Mouse (Mus musculus) lung, postnatal 0 days (tissue): ENCODE results near the gene Riox2. TPM values are rescaled to one million over a fixed set of nuclear protein-coding genes. Genes with fewer than 3 reads are reported as not detected.

Experiments
- ATAC-seq: fragments of 200-750 bp; cut with Nextera tagmentation; 2 replicates; pipeline ENCODE4 v1.8.0; 2017; ENCODE audit warnings: moderate library complexity
- DNase-seq: peaks from one replicate; pipeline ENCODE4 v3.0.0-alpha.2; 2016; ENCODE audit warnings: low spot score
- H3K27ac ChIP-seq: fragments of 300-500 bp; sonication (generic); 2 replicates; pipeline ENCODE4 v1.5.1; 2014; ENCODE audit warnings: antibody characterized with exemption, mild to moderate bottlenecking, low read length, mixed read lengths
- H3K27me3 ChIP-seq: fragments of 300-500 bp; sonication (generic); replicated peaks from 2 replicates; pipeline ENCODE4 v1.6.1; 2014; ENCODE audit warnings: low read length, mixed read lengths; ENCODE audit not compliant: insufficient read depth
- H3K36me3 ChIP-seq: fragments of 300-500 bp; sonication (generic); 2 replicates; pipeline ENCODE4 v1.6.1; 2014; ENCODE audit warnings: low read length, mixed read lengths; ENCODE audit not compliant: insufficient read depth
- H3K4me1 ChIP-seq: fragments of 300-500 bp; sonication (generic); 2 replicates; pipeline ENCODE4 v1.6.1; 2014; ENCODE audit warnings: antibody characterized with exemption, low read depth, low read length, mixed read lengths; ENCODE audit not compliant: insufficient read depth
- H3K4me2 ChIP-seq: fragments of 300-500 bp; sonication (generic); replicated peaks from 2 replicates; pipeline ENCODE4 v1.6.1; 2014; ENCODE audit warnings: low read depth, mild to moderate bottlenecking, low read length, moderate library complexity, mixed read lengths
- H3K4me3 ChIP-seq: fragments of 300-500 bp; sonication (generic); 2 replicates; pipeline ENCODE4 v1.5.1; 2014; ENCODE audit warnings: low read depth, low read length
- H3K9ac ChIP-seq: fragments of 300-500 bp; sonication (generic); replicated peaks from 2 replicates; pipeline ENCODE4 v1.6.1; 2014; ENCODE audit warnings: low read depth, mild to moderate bottlenecking
- H3K9me3 ChIP-seq: fragments of 300-500 bp; sonication (generic); 2 replicates; pipeline ENCODE4 v1.6.1; 2016; ENCODE audit warnings: low read length, mixed read lengths
- CTCF ChIP-seq: IDR thresholded peaks from 2 replicates; pipeline ENCODE4 v1.5.1; 2016; ENCODE audit warnings: antibody characterized with exemption, mild to moderate bottlenecking
- EP300 ChIP-seq: IDR thresholded peaks from 2 replicates; pipeline ENCODE4 v1.6.1; 2016; ENCODE audit warnings: antibody characterized with exemption, mild to moderate bottlenecking, control low read depth
- WGBS: fragments of 180-500 bp; shearing (Covaris S2); extraction: QIAGEN DNeasy Blood & Tissue Kit; methylation state at CpG from one replicate; pipeline ENCODE4 v1.1.7; 2014; 5-methylcytosine and 5-hydroxymethylcytosine counted together
- polyA plus RNA-seq: library from polyadenylated mRNA; unstranded; fragments of >200 nt; fragmentation: Nextera tagmentation; extraction: Ambion mirVana; gene quantifications from 2 replicates; pipeline ENCODE4 v1.2.1, GENCODE M21; 2015

Gene Riox2
- polyA plus RNA-seq, 1 experiment from 2014 or later = 11.0 TPM

GRCm38 (mm10) chr16:59529570-59529969, 58.0 kb downstream of the Riox2 start:
- DNase-seq = no peak
- WGBS = 81% methylated on average over 13 of the region's 13 CpGs
- H3K9ac ChIP-seq = no peak overlapping the region

DNA sequence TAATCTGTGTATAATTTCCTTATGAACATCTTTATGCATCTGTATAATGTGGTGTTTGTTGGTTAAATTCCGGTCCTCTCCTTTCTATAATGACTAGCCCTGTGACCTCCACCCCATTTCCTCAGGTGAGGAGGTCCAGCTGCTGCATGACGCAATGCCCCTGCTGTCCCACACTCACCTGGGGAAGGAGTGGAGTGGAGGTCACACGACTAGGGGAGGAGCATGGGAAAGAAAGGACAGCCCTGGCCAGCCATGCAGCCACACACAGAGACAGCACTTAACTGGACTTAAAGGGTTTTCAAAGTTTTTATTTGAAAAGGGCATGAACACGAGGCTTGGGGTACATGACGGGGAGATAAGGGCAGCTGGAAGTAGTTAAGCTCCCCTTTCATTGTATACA, 59.7 kb downstream of the Riox2 start:
- ATAC-seq = no peak
- no peaks in the 10 kb centered on the region for H3K27me3 ChIP-seq
- no peak overlapping the region for H3K4me3 ChIP-seq
- TF ChIP-seq CTCF = no peak
- TF ChIP-seq EP300 = no peak
- H3K36me3 ChIP-seq = no peaks in the 10 kb centered on the region
- H3K4me2 ChIP-seq = no peak overlapping the region
- DNase-seq = no peak
- H3K9me3 ChIP-seq = no peaks in the 10 kb centered on the region
- H3K9ac ChIP-seq = no peak overlapping the region
- H3K4me1 ChIP-seq = no peaks in the 10 kb centered on the region
- no peak overlapping the region for H3K27ac ChIP-seq
- 51% methylated on average over 5 of the region's 5 CpGs for WGBS

More at GRCm38 (mm10) chr16:59529570-59529969, 58.0 kb downstream of the Riox2 start:
- H3K4me2 ChIP-seq = no peak overlapping the region
- TF ChIP-seq CTCF (no peak), EP300 (no peak)
- no peaks in the 10 kb centered on the region for H3K27me3 ChIP-seq
- H3K4me1 ChIP-seq = no peaks in the 10 kb centered on the region
- ATAC-seq = no peak
- H3K4me3 ChIP-seq = no peak overlapping the region
- H3K9me3 ChIP-seq = no peaks in the 10 kb centered on the region
- no peaks in the 10 kb centered on the region for H3K36me3 ChIP-seq
- no peak overlapping the region for H3K27ac ChIP-seq

DNA sequence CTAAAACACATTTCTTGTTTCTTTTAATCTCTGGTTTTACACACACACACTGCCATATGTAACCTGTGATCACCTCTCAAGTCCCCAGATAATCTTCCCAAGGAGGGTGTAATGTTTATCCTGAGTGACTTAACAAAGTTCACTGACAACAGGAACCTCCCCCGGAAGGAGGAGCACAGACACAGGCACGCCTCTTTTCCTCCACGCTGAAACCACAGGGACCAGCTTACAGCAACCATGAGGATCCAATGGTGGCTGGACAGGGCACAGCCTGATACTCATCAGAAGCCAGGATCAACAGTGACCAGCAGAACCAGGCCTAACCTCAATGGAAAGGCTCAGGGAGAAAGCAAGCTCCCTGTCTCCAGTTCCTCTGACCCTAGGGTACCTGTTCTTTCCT, 61.0 kb downstream of the Riox2 start:
- Histone ChIP-seq H3K4me1 (no peaks in the 10 kb centered on the region), H3K4me2 (no peak overlapping the region), H3K4me3 (no peak overlapping the region), H3K9me3 (no peaks in the 10 kb centered on the region), H3K27ac (no peak overlapping the region), H3K9ac (no peak overlapping the region), H3K27me3 (no peaks in the 10 kb centered on the region), H3K36me3 (no peaks in the 10 kb centered on the region)
- no peak for TF ChIP-seq CTCF
- no peak for DNase-seq
- ATAC-seq = no peak
- WGBS = 28% methylated on average over 3 of the region's 3 CpGs

- WGBS = 89% methylated on average over 11 of the region's 11 CpGs
These were observed 62.8 kb downstream of the Riox2 start for GRCm38 (mm10) chr16:59534349-59534748.

GRCm38 (mm10) chr16:59535673-59536072, 64.1 kb downstream of the Riox2 start:
- Histone ChIP-seq H3K27ac (no peak overlapping the region), H3K4me1 (no peaks in the 10 kb centered on the region), H3K4me3 (no peak overlapping the region), H3K9ac (no peak overlapping the region), H3K36me3 (no peaks in the 10 kb centered on the region), H3K9me3 (no peaks in the 10 kb centered on the region), H3K4me2 (no peak overlapping the region), H3K27me3 (no peaks in the 10 kb centered on the region)
- 61% methylated on average over 5 of the region's 5 CpGs for WGBS
- TF ChIP-seq CTCF (peak; percentile 37; the same call in 1 of the 2 replicates), EP300 (no peak)
- ATAC-seq (no peak), DNase-seq (peak; percentile 14)

More at GRCm38 (mm10) chr16:59534349-59534748, 62.8 kb downstream of the Riox2 start:
- H3K9me3 ChIP-seq = no peaks in the 10 kb centered on the region
- DNase-seq = no peak
- no peak overlapping the region for H3K9ac ChIP-seq
- H3K4me1 ChIP-seq = no peaks in the 10 kb centered on the region
- H3K27ac ChIP-seq = no peak overlapping the region
- TF ChIP-seq CTCF (no peak), EP300 (no peak)
- ATAC-seq = no peak
- H3K4me2 ChIP-seq = no peak overlapping the region
- no peaks in the 10 kb centered on the region for H3K27me3 ChIP-seq
- H3K4me3 ChIP-seq = no peak overlapping the region
- no peaks in the 10 kb centered on the region for H3K36me3 ChIP-seq

DNA sequence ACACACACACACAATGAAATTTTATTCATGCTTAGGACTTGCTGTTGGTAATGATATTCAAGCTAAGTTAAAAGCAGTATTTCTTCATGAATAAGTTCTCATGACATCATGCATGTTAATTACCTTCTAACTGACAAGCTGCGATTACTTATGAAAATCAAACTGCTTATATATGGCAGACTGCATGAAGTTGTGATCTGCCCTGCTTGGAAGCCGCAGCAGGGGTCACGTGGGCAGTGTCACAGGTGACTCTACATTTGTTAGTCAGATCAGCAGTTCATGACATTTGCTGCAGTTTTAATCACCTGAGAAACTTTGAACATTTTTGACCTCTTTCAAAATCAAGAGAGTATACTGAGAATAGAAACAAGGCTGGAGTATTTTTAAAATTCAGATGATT, 69.4 kb downstream of the Riox2 start:
- TF ChIP-seq CTCF = no peak
- no peak for TF ChIP-seq EP300
- Histone ChIP-seq H3K27me3 (no peaks in the 10 kb centered on the region), H3K4me3 (no peak overlapping the region), H3K27ac (no peak overlapping the region), H3K9me3 (no peaks in the 10 kb centered on the region), H3K36me3 (no peaks in the 10 kb centered on the region), H3K4me2 (no peak overlapping the region), H3K9ac (no peak overlapping the region), H3K4me1 (no peaks in the 10 kb centered on the region)
- no peak for ATAC-seq
- 84% methylated on average over 3 of the region's 3 CpGs for WGBS
- no peak for DNase-seq

DNA sequence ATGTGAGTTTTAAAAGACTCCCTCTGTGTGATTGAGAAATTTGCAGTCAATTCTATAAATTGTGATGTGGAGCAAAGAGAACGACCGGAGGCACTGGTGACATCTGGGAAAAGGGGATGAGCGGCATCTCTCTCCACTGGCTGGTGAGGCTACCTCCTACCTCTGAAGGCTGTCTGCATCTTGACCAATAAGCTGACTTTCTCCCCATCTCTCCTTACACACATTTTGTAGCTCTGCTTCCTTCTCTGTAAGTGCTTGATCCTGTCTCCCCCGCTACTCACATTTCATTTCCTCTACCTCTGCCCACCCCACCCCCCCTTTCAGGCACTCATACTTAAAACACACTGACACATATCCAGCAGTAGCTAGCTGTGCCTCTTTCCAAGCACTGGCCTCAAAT, 69.8 kb downstream of the Riox2 start:
- Histone ChIP-seq H3K4me2 (no peak overlapping the region), H3K27me3 (no peaks in the 10 kb centered on the region), H3K9ac (no peak overlapping the region), H3K36me3 (no peaks in the 10 kb centered on the region), H3K27ac (no peak overlapping the region), H3K9me3 (no peaks in the 10 kb centered on the region), H3K4me3 (no peak overlapping the region), H3K4me1 (no peaks in the 10 kb centered on the region)
- TF ChIP-seq CTCF = no peak
- no peak for TF ChIP-seq EP300
- 87% methylated on average over 4 of the region's 4 CpGs for WGBS
- ATAC-seq (no peak), DNase-seq (no peak)

Other genes with a start within 250 kb of the Riox2 start
- gene Olfr201, start 199.1 kb upstream of the Riox2 start, polyA plus RNA-seq = not detected in 2 replicates
- not detected in 2 replicates for gene Olfr202, start 185.0 kb upstream of the Riox2 start, polyA plus RNA-seq
- gene Olfr203, start 172.9 kb upstream of the Riox2 start, polyA plus RNA-seq = not detected in 2 replicates
- not detected in 2 replicates for gene Olfr204, start 153.5 kb upstream of the Riox2 start, polyA plus RNA-seq
- not detected in 2 replicates for gene Olfr205, start 140.6 kb upstream of the Riox2 start, polyA plus RNA-seq
- not detected in 2 replicates for gene Olfr206, start 122.5 kb upstream of the Riox2 start, polyA plus RNA-seq
- gene Olfr209, start 107.8 kb upstream of the Riox2 start, polyA plus RNA-seq = not detected in 2 replicates
- gene Gabrr3, start 64.4 kb upstream of the Riox2 start, polyA plus RNA-seq = not detected in 2 replicates
- 6.0 and 7.3 TPM in 2 replicates for gene Crybg3, start 129.2 kb downstream of the Riox2 start, polyA plus RNA-seq
- gene Arl6, start 167.6 kb downstream of the Riox2 start, polyA plus RNA-seq = 21.7 and 23.3 TPM in 2 replicates